Mouse (Mus musculus) neural tube, embryonic 10.5 days (tissue): ENCODE results near the gene Mboat7.
"Not testable (repeated sequence)": the region's sequence is repeated elsewhere in the genome, so short reads cannot be mapped to it uniquely, and the experiment has no call there.

Source experiments
- DNase-seq: peaks from one replicate; pipeline ENCODE4 v3.0.0-alpha.2; 2017; ENCODE audit warnings: low spot score; ENCODE audit errors: extremely low spot score

Mboat7 gene

DNA sequence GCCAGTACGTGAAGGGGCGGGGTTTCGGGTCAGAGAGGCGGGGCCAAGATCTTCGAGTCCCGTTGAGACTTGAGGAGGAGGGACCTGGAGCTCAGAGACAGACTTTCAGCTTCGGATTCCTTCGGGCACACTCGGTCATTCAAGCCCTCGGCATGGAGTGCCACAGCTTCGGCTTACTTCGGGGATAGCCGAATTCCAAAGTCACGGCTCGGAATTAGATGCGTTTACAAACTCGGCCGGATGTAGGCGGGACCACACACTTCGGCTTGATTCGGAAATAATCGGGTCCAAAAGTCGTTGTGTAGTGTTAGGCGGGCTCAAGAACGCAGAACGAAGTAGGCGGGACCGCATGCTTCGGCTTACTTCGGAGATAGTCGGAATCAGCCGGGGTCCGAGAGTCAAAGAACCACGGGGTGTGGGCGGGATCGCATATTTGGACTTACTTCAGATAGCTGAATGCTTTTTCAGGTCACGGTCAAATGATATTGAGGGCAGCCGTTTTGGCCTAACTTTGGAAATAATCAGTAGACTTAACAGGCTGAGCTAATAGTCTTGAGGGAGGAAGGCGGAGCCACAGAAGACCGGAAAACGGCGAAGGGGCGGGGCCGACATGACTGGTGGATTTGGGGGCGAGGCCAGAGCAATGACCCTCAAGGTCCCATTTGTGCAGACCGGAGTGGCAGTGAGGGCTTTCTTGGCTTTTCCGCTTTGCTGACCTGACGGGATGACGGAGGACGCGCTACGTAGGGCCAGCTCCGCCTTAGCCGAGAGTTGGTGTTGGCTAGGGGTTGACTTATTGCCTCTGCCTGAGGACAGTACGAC is at the start of gene Mboat7:
Gene Mboat7, minus strand, starts transcription at position 537 of the 822 bp plus-strand sequence.
- peak; percentile 95 for DNase-seq

DNA sequence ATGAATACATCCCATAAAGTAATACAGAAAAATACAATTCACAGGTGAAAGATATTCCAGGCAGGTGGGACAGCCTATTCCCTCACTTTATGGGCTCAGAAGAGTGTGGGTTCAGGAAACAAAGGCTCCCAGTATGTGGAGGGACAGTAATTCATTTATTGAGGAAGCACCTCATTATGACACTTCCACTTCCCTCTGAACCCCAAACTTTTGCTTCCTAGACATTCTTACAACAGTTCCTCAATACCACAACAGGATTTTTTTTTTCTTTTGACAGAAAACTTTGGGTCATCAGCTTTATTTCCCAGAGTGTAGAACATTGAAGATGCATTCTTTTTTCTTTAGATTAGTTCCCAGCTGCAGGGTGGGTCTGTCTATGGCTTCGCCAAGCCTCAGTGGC is 39.4 kb upstream of the Mboat7 start:
- not testable (repeated sequence) for DNase-seq

DNA sequence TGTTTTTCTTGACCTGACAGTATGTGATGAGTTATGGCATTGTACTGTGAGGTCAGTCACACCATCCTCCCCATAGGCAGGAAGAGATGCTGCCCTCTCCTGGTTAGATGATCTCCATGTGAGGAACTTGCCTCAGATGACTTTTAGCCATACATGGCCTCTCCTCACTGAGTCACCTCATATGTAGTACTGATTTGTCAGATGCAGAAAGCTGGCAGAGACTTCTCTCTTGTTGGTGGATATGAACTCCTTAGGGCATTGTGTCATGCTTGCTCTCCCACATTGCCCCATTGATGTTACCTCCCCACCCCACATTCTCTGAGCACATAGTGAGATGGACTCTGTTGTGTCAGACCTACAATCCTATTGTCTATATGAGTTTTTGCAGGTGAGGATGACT is 32.1 kb upstream of the Mboat7 start:
- DNase-seq, result not testable (repeated sequence)

DNA sequence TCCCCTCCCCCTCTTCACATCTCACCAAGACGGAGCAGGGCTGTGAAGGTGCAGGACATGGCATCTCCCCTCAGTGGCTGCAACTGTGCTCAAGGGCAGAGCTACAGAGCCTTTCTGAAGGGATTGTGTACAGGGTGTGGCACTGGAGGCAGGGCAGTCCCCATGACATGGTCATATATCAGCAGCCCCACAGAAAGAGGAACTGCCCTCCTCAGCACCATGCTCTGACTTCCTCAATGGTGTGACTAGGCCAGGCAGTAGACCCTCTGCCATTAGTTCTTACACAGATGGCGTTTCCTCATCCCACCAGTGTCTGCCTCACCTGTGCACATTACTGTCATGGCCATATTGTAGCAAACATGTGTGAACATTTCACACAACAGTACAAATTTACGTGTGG is 26.9 kb upstream of the Mboat7 start, which contains the start of gene Pirb:
Gene Pirb, minus strand, starts transcription at position 124 of the 400 bp plus-strand sequence.
- DNase-seq, result not testable (repeated sequence)

DNA sequence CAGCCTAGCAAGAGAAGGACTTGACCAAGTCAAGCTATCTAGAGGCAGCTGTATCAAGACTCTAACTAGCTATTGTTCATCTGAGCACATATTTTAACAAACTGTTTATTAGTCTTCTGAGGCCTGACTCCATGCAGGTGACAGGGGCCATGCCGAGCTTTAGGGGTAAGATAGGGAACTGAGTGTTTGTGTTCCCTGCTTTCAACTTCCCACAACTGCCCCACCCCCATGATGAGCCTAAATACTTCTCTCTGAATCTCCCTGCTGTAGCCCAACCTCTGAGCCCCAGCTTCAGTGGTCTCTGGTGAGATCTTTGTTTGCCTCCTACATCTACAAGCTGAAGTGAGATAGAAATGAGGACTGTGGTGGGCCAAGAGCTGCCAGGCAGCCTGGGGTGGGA is 21.9 kb upstream of the Mboat7 start:
- DNase-seq, result no peak

DNA sequence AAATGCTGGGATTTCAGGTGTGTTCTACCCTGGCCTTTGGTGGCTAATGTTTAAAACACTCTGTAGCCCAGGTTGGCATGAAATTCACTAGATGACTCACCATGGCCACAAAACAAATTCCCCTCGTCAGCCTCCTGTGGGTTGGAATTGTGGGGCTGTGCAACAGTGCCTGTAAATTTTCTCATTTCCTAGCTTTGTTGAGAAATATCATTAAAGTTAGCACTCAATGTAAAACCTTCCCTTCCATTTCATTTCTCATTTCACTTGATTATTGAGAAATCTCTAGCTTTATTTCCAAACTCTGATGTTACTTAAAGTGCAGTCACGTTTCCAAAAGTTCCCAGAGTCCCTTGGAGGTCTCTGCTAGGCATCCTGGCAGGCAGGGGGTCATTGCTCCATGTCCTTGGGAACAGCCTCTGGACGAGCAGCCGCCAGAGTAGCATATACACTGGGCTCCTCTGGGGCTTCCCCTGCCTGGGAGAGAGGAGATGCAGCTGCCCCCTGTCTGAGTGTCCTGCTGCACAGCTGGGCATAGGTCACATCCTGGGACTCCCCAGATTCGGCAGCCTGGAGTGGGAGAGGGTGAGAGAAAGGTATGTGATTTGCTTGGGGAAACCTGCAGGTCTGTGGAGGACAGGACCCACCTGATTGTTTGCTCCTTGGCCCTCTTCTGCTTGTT is 19.1 kb upstream of the Mboat7 start:
- no peak for DNase-seq

DNA sequence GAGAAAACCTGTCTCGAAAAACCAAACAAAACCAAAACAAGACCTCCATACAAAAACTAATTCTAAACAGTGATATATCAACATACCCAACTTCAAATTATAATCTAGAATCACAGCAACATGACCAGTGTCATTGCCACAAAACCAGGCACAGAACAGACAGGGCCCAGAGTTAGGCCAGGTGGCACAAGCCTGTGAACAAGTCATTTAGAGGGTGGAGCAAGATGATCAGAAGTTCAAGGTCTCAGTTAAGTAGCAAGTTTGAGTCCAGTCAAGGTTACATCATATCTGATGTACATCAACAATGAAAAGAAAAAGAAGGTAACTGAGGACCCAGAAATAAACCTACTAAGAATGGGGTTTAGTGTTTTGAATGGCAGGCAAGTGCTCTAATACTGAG is 15.7 kb upstream of the Mboat7 start:
- DNase-seq, result no peak

DNA sequence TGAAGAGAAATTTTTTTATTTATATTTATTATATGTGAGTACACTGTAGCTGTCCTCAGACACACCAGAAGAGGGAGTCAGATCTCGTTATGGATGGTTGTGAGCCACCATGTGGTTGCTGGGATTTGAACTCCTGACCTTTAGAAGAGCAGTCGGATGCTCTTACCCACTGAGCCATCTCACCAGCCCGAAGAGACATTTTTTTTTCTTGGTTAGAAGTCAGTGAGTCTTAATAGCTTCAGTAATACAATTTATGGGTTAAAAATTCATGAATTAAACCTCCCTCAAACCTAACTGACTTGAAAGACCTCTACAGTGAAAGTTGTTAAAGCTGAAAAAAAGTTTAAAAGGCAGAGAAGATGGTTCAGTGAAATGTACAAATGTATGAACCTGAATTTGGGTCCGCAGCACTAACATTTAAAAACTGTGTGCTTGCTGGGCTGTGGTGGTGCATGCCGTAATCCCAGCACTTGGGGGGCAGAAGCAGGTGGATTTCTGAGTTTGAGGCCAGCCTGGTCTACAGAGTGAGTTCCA is 15.2 kb upstream of the Mboat7 start:
- not testable (repeated sequence) for DNase-seq

DNA sequence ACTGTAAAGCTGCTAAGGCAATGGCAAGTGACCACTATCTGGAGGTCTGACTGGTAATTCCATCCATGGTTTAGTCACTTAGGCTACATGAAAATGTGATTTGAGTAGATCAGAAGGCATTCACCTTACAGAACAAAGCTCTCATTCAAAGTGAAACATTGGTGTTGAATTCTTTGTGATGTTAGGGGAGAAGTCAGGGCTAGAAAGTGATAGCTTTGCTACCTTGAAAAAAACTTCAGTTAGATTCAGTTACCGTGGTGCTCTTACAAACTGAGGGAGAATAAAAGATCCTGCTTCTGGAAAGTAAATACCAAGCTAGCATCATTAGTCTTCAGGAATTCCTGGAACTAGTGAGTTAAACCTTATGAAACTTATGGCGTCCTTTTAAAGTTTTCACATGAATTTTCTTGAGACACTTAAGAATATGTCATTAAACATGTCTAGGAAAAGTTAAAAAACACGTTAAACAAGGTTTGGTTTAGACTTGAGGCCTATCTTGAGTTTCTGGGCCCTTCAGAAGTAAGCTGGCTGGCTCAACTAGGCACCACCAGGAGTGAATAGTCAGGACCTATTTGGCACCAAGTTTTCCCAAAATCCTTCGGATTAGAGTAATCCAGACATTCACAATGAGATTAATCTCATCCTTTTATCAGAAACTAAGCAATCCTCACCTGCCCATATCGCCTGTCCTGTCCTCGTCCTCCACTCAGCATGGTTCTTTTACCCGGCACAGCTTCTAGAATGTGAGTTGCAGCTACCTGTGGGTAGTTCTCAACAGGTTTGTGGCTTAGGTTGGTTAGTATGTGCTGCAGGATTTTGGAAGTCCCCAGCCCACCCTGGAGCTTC is 14.5 kb upstream of the Mboat7 start:
- peak; percentile 48 for DNase-seq

DNA sequence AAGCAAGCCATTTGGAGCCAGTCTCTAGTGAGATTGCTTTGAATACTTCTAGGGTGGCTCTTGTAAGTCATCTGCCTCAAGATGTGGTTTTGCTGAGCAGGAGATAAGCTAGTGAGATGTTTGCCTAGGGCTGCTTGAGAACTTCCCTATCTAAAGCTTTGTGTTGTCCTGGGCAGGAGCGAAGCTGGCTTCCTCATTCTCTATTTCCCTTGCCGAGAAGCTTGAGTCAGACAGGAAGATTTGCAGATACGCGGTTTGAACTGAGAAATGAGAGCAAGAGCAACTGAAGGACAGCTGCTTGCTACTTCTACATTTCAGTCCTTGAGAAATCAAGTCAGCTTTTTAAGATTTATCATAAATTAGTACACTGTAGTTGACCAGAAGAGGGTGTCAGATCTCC is 13.7 kb upstream of the Mboat7 start:
- DNase-seq, result peak; percentile 24

DNA sequence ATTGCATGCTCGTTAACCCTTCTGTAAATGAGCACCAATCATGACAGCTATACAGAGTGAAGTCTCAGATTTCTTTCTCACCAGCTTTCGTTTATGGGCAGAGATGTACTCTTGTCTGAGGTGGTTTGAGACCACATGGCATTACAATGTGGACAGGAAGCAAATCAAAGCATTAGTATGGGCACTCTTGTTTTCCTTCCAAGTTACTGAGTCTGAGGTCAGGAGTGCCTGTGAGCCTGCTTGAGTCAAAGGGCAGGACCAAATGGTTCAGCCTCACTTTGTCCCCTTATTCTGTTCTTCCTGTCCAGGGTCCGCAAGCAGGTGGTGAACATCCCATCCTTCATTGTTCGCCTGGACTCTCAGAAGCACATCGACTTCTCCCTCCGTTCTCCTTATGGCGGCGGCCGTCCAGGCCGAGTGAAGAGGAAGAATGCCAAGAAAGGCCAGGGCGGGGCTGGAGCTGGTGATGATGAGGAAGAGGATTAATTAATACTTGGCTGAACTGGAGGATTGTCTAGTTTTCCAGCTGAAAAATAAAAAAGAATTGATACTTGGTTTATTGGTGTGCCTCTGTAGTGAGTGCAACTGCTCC is 13.1 kb upstream of the Mboat7 start:
- peak; percentile 16 for DNase-seq

DNA sequence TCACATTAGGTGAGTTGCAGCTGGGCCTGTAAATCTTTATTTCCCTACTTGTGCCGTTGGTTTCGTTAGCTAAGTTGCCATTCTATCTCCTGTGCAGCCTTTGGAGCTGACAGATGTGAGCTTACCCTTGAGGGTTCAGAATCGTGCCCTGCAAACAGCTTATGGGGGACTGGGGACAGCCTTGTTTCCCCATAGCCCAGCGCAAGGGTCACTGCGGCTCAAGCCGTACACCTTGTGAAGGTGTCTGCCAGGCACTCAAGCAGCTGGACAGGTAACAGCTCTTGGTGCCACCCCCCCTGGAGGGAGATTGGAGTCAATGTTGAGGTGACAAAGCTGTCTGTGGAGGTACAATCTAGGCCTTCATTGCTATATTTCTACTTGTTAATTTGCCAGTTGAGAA is 12.6 kb upstream of the Mboat7 start:
- DNase-seq, result peak; percentile 15

DNA sequence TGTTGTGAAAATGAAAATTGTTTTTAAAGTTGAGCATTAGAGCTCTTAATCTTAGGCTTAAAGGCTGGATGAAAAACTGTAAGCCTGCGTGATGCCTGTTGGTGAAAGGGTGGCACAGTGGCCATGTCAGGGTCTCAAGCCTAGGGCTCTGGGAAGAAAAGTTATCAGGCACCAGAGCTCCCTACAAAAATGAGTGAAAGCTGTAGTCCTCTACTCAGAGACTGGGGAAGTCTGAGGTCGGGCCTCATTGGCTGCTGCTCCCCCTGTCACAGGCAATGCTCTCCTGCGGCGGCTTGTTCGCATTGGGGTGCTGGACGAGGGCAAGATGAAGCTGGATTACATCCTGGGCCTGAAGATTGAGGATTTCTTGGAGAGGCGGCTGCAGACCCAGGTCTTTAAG is 12.1 kb upstream of the Mboat7 start:
- DNase-seq, result peak; percentile 22

DNA sequence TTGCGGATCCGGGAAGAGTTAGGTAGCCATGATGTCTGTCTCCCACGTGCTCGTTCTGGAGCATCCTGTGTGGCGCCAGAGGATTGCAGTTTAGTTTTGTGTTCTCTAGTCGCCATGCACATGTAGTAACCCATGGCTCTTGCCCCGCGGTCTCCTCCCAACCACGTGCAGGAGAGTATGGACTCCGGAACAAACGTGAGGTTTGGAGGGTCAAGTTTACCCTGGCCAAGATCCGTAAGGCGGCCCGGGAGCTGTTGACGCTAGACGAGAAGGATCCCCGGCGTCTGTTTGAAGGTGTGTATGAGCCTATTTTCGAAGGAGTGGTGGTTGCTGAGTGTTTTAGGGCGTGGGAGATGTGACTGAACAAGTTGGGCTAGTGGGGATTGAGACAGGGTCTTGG is 11.2 kb upstream of the Mboat7 start:
- no peak for DNase-seq

DNA sequence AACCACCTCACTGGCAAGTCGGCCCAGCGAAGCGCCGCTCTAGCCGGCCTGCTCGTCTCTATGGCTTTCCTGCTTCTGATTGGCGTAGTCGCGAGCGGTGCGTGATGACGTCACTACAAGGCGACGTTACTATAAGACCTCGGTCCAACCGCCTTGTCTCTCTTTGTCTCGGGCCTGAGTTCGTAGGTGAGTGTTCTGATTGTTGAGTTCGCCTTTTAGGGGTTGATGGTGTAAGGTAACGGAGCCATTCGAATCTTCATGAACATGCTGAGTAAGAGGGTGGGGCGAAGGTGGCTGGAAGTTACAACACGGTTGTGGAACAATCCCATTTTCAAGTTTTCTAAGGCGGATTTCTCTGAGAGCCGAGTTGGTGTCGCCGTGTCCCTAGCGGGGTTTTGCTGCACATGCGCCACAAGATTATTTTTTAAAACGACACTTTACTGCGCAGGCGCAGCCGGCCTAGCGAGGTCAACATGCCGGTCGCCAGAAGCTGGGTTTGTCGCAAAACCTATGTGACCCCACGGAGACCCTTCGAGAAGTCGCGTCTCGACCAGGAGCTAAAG is 10.6 kb upstream of the Mboat7 start, which contains the start of gene Rps9:
Gene Rps9, plus strand, starts transcription at position 115 of the 563 bp plus-strand sequence.
- DNase-seq, result peak; percentile 96

DNA sequence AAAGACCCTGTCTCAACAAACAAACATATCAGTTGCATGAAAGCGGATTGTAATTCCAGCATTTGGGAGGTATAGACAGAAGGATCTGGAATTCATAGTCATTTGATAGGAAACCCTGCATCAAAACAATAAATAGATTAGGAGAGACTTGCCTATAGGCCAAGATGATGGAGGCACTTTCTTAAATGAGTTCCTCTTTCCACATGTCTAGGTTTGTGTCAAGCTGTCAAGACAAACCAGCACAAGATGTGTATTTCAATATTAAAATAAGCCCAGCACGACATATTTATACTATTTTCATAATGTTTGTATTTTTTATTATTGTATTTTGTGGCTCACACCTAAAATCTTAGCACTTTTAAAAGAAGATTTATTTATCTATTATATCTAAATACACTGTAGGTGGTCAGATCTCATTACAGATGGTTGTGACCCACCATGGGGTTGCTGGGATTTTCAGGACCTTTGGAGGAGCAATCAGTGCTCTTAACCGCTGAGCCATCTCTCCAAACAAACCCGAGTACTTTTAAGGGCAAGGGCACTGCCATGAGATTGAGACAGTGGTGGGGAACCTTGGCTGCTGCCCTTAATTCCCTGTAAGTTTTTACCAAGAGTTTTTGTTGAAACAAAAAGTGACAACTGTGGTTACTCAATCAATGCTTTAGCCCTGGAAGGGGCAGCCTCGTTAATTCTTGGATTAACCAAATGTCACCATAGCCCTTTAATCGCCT is 10.0 kb upstream of the Mboat7 start:
- DNase-seq, result no peak

DNA sequence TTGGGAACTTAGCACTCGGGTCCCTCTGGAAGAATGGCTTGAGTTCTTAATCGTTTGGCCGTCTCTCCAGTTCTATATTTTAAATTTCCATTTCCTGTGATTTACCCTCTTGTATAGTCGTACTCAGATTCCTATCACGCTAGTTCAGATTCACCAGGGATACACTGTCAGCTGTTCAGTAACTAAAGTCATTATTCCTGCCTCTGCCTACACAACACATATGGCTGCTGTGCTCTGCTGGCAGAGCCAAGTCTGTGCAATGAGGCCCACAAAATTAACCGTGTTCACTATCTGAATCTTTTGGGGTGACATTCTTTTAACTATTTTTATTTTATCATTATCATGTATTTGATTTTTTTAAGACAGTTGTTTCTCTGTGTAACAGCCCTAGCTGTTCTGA is 5.1 kb upstream of the Mboat7 start:
- DNase-seq, result no peak

DNA sequence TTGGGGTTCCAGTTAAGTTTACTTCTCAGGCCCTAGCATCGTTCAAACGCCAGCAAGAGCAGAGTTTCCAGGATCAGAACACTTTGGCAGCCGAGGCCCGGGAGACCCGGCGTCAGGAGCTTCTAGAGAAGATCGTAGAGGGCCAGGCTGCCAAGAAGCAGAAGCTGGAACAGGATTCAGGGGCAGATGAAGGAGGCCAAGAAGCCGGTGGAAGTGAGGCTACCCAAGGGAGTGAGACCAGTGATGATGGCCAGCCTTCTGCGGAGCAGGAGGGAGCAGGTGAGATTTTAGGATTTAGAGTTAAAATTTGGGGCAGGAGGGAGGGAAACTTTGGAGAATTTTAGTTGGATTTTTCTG is 1.6 kb upstream of the Mboat7 start:
- DNase-seq, result not testable (repeated sequence)

DNA sequence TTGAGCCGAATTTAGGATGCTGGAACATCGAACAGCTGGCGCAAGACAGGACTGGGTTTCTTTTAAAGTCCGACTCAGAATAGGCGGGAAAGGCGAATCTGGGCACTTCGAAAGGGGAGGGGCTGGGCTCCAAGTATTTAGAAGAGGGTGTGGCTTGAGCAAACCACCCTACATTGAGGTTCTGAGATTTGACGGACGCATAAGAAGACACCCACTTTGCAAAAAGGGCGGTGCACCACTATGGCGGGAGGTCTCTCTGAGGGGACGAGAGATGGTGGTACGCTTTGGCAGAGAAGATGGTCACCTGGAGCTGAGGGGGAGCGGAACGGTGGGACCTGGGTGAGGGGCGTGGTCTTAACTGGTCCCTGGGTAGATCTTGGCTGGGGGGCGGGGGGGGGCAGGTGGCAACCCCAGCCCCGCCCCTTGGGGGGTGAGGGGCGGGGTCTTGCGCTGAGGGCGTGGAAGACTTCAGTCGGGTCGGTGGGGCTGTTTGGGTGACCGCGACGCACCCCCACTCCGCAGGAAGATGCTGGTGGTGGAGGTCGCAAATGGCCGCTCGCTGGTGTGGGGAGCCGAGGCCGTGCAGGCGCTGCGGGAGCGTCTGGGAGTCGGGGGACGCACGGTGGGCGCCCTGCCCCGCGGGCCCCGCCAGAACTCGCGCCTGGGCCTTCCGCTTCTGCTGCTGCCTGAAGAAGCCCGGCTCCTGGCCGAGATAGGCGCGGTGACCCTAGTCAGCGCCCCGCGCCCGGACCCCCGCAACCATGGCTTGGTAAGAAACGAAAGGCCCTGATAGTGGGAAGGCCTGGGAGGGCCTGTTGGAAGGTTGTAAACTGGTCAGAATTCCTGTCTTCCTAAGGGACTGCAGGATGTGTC is 989 bp upstream of the Mboat7 start:
- peak; percentile 78 for DNase-seq
